Mouse (Mus musculus) adipose tissue, adult 10 weeks (tissue): ENCODE measurements around the gene Eno3. TPM values are rescaled to one million over a fixed set of nuclear protein-coding genes. Genes with fewer than 3 reads are reported as not detected.

Experiments
- polyA plus RNA-seq: library from polyadenylated mRNA; stranded (reverse); fragments of 350-450 nt; fragmentation: Illumina TruSeq; extraction: RNeasy Lipid Tissue Mini Kit (QIAGEN cat#74804); gene quantifications from one replicate; pipeline ENCODE4 v1.2.3, GENCODE M21; 2014; ENCODE audit warnings: low read depth, low replicate concordance

Eno3 gene
- 36.3 TPM for polyA plus RNA-seq

DNA sequence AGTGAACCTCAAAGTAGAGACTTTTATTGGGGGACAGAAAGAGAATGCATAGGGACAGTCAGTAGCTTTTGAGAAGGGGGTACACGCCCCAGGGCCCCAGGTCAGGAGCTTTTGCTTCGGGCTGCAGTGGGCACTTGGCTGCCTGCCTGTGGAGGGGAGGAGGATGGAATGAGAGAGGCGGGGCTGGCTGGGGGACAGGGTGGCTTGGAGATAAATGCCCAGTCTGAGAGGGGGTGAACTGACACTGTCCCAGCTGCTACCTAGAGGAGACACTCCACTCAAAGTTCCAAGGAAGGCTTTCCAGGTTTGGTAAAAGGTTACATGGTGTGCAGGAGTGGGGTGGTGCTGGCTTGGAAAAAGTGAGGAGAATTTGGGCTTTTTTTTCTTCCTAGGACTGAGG lies at the start of gene Eno3:
Gene Eno3 (plus strand): TSS at position 239 of the 400 bp plus-strand sequence.

DNA sequence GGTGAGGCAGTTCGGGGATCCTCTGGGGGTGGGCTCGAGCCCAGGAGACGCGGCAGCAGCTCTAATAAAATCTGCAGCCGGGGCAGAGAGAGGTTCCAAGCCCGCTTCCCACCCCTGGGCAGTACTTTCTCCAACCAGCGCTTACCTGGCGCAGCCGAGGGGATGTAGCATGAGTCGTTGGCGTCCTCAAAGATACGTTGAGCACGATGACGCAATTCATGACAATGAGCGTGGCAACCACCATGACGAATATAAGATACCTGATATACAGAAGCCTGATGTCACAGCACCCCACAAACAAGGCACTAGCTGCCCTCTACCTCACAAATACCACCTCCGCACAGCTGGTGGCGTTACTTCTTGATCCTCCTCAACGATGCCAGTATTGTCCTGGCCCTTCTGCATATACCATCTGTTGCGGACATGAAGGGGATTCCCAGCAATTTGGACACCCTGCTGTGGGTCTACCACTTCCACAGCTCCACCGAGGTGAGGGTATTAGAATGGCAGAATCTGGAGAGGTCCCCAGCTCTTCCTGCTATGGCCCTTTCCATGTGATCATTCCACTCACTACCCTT lies 41.4 kb upstream of the Eno3 start, which contains the start of gene 4930544D05Rik:
Gene 4930544D05Rik (plus strand): TSS at position 333 of the 578 bp plus-strand sequence.

DNA sequence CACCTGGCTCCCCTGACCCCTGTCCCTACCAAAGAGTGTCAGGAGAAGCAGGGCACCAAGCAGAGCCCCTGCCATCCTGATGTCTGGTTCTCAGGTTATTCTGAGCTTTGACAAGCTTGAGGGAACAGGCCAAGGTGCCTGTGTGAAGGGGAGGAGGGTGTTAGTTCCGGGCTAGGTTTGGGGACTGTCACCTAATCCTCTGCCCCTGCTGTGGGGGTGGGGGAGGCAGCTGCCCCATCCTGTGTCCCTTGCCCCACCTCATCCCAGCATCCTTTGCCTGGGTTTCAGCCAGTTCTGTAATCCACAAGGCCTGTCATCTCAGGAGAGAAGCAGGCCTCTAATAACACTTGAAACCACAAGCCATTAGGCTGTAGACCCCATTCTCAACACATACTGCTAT lies 37.9 kb upstream of the Eno3 start, which contains the start of gene Chrne:
Gene Chrne (minus strand): TSS at position 116 of the 400 bp plus-strand sequence.

GRCm38 (mm10) chr11:70638714-70639278 lies 18.2 kb upstream of the Eno3 start, which contains the start of gene Gp1ba:
Gene Gp1ba, plus strand, starts transcription at chr11:70639122.

DNA sequence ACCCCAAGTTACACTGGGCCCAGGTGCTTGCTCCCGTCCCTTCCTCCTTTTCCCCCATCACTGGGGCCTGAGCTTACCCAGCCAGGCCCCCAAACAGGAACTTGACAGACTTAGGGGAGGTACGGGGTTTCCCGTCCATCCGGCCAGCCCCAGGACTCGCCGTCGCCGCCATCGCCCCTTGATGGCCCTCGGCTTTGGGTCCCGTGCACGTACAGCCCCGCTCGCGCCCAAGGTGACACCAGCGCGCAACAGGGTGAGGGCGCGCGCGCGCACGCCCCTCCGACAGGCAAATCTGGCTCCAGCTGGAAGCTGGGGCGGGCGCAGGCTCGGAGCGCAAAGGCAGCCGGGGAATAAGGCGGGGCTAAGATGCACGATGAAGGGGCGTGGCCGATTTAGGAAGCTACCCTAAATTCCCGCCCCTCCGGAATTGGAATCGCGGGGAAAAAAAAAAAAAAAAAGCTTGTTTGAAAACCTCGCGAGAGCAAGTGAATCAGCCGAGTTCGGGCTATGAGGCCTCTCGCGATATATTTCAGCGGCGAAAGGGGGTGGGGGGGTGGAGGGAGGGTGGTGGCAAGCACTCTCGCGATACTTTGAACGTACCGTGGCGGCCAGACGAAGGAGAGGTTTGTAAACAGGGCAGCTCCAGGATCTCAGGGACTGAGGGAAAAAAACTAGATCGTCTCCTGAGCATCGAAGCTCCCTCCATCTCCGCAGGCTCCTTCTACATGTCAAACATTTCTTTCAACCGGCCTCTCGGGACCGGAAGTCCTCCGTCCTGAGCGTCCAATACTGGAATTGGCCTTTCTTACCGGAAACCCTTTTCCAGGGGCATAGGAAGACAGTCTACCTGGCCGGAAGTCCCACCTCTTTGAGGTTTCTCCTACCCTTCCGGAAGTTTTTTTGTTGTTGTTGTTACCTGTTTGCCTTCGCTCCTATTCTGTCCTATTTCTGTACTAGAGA lies 10.0 kb upstream of the Eno3 start, which contains the start of the genes Rnf167 and Slc25a11:
Gene Rnf167 (plus strand): TSS at position 545 of the 960 bp plus-strand sequence.
Gene Slc25a11 (minus strand): TSS at position 789 of the 960 bp plus-strand sequence.

DNA sequence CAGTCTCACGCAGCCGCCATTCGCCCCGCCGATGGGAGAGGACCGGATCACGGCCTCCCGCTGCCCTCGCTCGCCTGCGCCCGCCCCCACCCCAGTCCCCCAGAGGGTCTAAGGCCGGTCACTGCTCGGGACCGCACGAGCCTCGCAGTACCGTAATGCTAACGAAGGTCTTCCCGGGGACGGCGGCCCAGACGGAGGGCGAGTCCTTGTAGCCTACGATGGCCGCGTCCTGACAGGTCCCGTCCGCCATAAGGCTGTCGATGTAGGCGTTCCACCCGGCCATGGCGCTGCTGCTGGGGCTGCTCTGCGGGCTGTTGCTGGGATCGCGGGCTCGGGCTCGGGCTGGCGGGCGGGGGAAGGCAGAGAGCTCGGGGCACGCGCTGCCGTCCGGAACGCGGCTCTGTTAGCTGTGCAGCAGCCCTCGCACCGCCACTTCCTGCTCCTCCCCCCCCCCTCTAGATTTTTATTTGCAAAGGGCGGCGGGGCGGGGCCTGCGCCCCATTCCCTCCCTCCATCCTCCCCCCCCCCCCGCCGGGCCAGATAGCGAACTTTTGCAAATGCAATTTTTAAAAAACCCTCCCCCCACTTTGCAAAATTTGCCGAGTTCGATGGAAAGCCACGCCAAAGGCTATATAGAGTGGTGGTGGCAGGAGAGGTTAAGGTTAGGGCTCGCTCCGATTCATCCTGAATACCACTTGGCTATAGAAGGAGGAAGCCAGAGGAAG lies 2.6 kb upstream of the Eno3 start, which contains the start of gene Pfn1:
Gene Pfn1 (minus strand): TSS at position 447 of the 725 bp plus-strand sequence.

DNA sequence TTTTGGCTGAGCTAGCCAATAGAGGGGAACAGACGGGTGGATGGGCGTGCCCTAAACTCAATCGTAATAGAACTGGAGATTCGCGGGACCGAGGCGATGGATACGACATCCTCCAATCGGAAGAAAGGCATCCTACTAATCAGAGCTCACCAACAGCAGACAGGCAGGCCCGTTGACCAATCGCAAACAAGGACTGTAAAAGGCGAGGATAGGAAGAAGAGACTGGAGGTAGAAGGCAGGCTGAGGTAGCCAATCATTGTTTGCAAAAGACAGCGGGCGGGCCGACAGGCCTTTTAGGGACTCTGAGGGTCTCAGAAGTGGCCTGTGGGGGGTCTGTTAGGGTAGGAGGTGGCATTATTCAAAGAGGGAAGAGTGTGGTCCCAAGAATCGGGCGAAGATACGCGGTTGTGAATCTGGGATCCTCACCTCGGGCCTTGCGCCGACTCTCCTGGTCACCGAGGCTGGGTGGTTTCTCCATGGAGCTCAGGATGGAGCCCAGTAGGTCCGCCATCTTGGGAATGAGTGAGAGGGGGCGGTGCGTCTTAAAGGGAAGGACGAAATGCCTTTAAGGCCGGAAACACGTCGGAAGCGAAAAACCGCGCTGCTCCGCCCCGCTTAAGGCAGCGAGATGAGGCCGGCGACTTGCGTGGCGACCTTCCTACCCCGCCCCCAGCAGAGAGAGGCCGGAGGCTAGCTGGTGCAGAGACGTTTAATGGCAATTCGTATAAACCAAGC lies 11.9 kb downstream of the Eno3 start, which contains the start of gene Spag7:
Gene Spag7 (minus strand): TSS at position 646 of the 735 bp plus-strand sequence.

GRCm38 (mm10) chr11:70687601-70688199 lies 30.7 kb downstream of the Eno3 start, which contains the start of gene Camta2:
Gene Camta2, minus strand, starts transcription at chr11:70688105.

GRCm38 (mm10) chr11:70699722-70700556 lies 42.9 kb downstream of the Eno3 start, which contains the start of the genes Inca1 and Kif1c:
Gene Inca1, minus strand, starts transcription at chr11:70700155.
Gene Kif1c, plus strand, starts transcription at chr11:70700548.

Other genes starting within 250 kb of the Eno3 start
- gene Pelp1, start 247.2 kb upstream of the Eno3 start, polyA plus RNA-seq, result 15.2 TPM
- 45.5 TPM for gene Arrb2, start 224.6 kb upstream of the Eno3 start, polyA plus RNA-seq
- gene Med11, start 205.3 kb upstream of the Eno3 start, polyA plus RNA-seq, result 24.2 TPM
- gene Zmynd15, start 197.8 kb upstream of the Eno3 start, polyA plus RNA-seq, result 5.6 TPM
- 14.8 TPM for gene Cxcl16, start 197.2 kb upstream of the Eno3 start, polyA plus RNA-seq
- not detected for gene Tm4sf5, start 152.0 kb upstream of the Eno3 start, polyA plus RNA-seq
- not detected for gene Vmo1, start 142.6 kb upstream of the Eno3 start, polyA plus RNA-seq
- not detected for gene Gltpd2, start 138.0 kb upstream of the Eno3 start, polyA plus RNA-seq
- gene Psmb6, start 131.8 kb upstream of the Eno3 start, polyA plus RNA-seq, result 235 TPM
- gene Gm40193, start 124.3 kb upstream of the Eno3 start, polyA plus RNA-seq, result not detected
- 19.3 TPM for gene Pld2, start 117.1 kb upstream of the Eno3 start, polyA plus RNA-seq
- 74.4 TPM for gene Mink1, start 94.3 kb upstream of the Eno3 start, polyA plus RNA-seq
- gene 4930544D05Rik, start 41.4 kb upstream of the Eno3 start, polyA plus RNA-seq, result 9.8 TPM
- 0.88 TPM for gene Chrne, start 38.0 kb upstream of the Eno3 start, polyA plus RNA-seq
- gene Gp1ba, start 18.1 kb upstream of the Eno3 start, polyA plus RNA-seq, result not detected
- 80.8 TPM for gene Rnf167, start 10.0 kb upstream of the Eno3 start, polyA plus RNA-seq
- 126 TPM for gene Slc25a11, start 9.7 kb upstream of the Eno3 start, polyA plus RNA-seq
- gene Pfn1, start 2.6 kb upstream of the Eno3 start, polyA plus RNA-seq, result 446 TPM
- 75.7 TPM for gene Spag7, start 12.2 kb downstream of the Eno3 start, polyA plus RNA-seq
- gene Camta2, start 30.9 kb downstream of the Eno3 start, polyA plus RNA-seq, result 27.5 TPM
- 21.7 TPM for gene Inca1, start 43.0 kb downstream of the Eno3 start, polyA plus RNA-seq
- 97.3 TPM for gene Kif1c, start 43.3 kb downstream of the Eno3 start, polyA plus RNA-seq
- gene Zfp3, start 107.0 kb downstream of the Eno3 start, polyA plus RNA-seq, result 6.4 TPM
- 0.79 TPM for gene Scimp, start 155.4 kb downstream of the Eno3 start, polyA plus RNA-seq
- gene Rabep1, start 187.6 kb downstream of the Eno3 start, polyA plus RNA-seq, result 17.2 TPM